Mouse (Mus musculus) cerebellum, postnatal 14 days (tissue): ENCODE results near the gene Ggct.
"Not testable (repeated sequence)": the region's sequence is repeated elsewhere in the genome, so short reads cannot be mapped to it uniquely, and the experiment has no call there.

Experiments
- DNase-seq, 2 experiments: peaks; one replicate each; pipeline ENCODE4 v3.0.0; 2021; ENCODE audit warnings: mixed read lengths in 2 of 2

The Ggct gene

DNA sequence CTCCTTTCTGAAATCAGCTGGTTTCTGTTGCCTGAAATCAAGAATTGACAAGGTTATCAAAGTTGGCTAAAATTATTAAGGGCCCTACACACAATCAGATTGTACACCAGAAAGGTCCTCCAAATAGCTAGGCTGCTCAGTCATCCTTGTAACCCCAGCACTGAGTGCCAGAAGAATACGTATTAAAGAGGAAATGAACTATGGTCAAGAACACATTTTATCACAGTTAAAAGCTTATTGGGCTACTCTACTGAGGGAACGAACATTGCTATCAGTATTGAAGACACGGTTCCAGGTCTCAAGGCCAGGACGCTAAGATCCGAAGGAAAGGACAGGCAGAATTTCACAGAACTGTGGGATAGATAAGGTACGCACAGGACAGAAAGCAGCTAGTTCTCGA is 609 bp downstream of the Ggct start:
- no peak for DNase-seq

GRCm38 (mm10) chr6:54991189-54991588 is 1.6 kb downstream of the Ggct start:
- DNase-seq = no peak

- DNase-seq = no peak
Measured at GRCm38 (mm10) chr6:54988141-54988540, 4.6 kb downstream of the Ggct start.

GRCm38 (mm10) chr6:54984096-54984495 is 8.7 kb downstream of the Ggct start:
- DNase-seq = no peak

DNA sequence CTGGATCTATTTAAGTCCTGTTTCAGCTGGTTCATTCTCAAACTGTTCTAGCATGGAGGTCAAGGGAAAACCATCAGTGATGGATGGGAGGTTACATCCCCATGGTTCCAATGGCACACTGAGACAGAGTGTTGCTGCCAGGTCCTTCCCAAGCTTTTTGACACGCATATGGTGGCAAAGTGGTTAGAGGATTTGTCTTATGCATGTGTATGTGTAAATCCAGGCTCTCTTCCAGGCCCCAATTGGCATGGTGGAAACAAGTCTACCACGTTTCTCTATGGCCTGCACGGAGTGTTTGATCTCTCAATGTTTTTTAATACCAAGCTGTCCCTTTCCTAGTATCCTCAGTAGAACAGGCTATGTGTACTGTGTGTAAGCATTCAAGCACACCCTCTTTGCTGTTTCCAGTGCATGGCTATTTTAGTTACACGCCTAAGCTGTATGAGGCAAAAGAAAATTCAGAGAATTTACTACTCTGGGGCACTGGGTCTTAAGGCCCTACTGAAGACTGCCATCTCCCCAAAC is 9.2 kb downstream of the Ggct start:
- DNase-seq = no peak

GRCm38 (mm10) chr6:54979426-54979825 is 13.3 kb downstream of the Ggct start:
- no peak for DNase-seq

GRCm38 (mm10) chr6:54975616-54976015 is 17.1 kb downstream of the Ggct start:
- no peak for DNase-seq

DNA sequence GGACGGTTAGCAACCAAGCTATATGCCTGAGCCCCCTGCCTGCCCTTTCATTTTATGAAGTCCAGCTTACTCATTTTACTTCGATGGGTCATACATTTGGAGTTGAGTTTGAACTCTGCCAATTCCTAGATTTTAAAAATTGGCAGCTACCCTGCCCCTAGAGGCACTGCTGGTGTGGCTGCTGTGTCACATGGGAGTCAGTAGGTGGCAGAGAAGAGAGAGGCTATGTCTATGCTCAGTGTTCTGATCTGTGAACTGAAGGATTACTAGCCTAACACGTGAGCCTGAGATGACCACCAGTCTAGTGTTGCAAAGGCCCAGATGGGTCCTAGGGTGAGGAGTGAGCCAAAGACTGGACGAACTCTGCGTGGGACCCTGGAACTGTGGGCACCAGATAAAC is 18.2 kb downstream of the Ggct start:
- DNase-seq = peak; percentile 42

GRCm38 (mm10) chr6:54972929-54973211 is 19.9 kb downstream of the Ggct start:
- DNase-seq = no peak

DNA sequence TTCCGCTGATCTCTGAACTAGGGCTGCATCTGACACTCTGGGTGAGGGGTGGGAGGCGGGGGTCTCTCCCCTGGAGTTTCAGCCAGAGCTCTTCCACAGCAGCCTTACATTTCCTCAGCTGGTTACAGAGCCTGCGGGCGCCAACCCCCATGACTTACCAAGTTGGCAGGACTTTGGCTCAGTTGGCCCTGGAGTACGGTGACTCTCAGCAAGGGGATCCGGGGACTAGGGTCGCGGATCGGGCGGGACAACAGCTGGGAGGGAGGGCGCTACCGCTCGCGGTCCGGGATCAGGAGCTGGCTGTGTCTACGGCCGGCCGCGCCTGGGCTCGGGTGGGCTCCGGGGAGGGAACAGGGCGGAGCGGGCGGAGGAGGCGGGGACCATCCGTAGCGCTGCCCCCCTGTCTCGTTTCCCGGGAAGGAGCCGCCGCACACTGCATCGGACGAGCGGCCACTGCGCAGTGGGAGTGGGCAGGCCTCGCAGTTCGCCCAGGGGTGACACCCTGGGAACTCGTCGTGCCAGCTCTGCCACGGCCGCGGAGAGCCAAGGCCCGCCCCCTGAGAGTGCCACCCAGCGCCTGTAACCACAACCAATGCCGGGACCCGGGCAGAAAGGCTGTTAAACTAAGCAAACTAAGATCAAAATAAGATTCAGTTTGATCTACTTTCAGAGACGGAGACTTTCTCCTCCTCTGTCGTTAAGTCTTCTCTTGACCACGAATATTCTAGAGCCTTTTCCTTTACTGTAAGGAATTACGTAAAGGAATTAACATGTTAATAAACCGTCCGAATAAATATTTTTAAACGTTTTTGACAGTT is 20.4 kb downstream of the Ggct start, which contains the start of gene Nod1:
Nod1 (minus strand) TSS at position 502 of the 818 bp plus-strand sequence.
- DNase-seq = peak; percentile 51 to 54

GRCm38 (mm10) chr6:54971731-54972110 is 21.0 kb downstream of the Ggct start:
- no peak for DNase-seq

- no peak for DNase-seq
Measured at GRCm38 (mm10) chr6:54970506-54970905, 22.2 kb downstream of the Ggct start.

GRCm38 (mm10) chr6:54969801-54970200 is 22.9 kb downstream of the Ggct start:
- DNase-seq = no peak

DNA sequence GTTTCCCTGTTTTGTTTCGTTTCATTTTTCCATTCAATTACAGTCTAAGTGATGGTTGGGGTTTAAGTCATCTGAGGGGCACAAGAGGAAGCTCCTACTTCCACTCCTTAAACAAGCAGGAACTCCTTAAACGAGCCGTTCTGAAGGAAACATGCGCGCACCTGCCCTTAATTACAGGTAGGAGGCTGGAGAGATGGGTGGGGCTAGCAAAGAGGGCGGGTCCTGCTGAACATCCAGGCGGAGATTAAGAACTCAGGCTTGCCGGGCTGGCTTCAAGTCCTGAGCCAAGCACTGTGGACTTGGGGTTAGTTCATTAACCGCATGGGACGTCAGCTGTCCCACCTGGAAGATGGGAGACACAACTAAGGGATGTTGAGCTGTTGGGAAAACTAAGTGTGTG is 25.2 kb downstream of the Ggct start:
- DNase-seq = no peak

DNA sequence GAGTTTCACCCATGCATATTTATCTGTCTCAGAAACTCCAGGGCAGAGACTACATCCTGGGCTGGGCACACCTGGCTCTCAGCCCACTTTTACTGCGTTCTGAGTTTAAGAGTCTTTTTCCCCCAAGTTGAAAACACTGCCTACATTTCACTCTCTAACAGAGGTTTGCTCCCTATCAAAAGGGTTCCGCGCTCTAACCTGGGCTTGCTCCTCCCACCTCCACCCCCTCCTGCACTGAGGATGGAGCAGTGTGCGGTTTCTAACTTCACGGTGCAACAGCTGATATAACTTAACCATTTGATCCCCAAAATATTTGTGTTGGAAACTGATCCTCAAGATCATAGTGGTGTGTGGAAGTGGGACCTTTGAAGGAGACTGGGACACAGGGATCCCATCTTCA is 27.5 kb downstream of the Ggct start:
- no peak for DNase-seq

GRCm38 (mm10) chr6:54964755-54965154 is 28.0 kb downstream of the Ggct start:
- DNase-seq = no peak

DNA sequence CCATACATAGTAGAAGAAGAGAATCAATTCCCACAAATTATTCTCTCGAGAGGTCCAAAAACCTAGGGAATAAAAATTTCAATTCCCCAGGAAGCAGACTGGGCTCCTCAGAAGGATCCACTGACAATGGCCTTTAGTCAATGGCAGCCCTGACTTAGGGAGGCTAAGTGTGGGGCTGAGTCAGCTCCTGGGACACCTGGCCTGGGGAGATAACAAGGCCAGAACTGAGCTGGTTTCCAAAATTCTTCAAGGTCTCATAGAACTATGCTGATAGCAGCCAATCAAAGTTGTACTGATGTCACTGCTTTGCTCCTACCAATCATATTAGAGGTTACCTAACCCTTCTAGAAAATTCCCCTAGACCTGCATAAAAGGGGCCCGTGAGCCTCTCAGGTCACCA is 29.2 kb downstream of the Ggct start:
- DNase-seq = no peak

- no peak for DNase-seq
Measured at GRCm38 (mm10) chr6:54957655-54958054, 35.1 kb downstream of the Ggct start.

DNA sequence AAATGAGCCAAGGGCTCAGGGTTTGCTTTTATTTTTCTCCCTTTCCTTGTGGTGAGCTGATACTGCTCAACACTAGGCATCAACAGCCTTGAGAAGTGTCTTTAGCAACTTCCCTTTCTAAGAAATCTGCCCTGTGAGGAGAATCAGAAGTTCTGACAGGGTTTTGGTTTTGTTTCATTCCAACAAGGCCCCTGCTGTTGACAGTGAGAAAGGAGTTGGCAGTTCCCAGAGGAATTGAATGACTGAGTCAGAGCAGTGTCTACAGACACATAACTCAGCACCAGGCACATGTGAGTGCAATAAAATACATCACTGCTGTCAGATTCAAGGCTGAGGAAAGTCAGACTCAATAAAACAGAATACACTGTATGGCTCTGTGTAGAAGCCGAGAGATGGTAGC is 36.3 kb downstream of the Ggct start:
- DNase-seq = no peak

GRCm38 (mm10) chr6:54955949-54956348 is 36.8 kb downstream of the Ggct start:
- DNase-seq = no peak

- no peak for DNase-seq
Measured at GRCm38 (mm10) chr6:54954659-54955414, 37.9 kb downstream of the Ggct start.

- DNase-seq = not testable (repeated sequence)
Measured at GRCm38 (mm10) chr6:54953399-54953798, 39.4 kb downstream of the Ggct start.

DNA sequence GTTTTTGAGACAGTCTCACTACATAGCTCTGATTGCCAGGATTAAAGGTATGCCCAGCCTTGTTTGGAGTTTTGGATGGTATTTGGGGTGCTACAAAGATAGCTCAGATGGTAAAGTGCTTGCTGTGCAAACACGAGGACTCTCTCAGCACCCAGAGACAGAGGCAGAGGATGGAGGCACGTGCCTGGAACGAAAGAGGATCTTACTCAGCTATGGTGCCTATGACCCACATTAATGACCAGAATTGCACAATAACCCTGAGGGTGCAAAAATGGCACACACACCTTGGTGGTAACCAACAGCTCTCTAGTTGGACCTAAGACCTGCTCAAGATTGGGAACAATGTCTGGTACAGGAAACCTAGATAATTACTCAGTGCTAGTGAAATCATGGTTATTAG is 40.2 kb downstream of the Ggct start:
- DNase-seq = no peak

- DNase-seq = no peak
Measured at GRCm38 (mm10) chr6:54948682-54949081, 44.1 kb downstream of the Ggct start.
